Mouse (Mus musculus) hindlimb bud, embryonic 11.5 days (tissue): Measurements from ENCODE around the gene Arhgap23.

Experiments used
- DNase-seq: peaks from one replicate; pipeline ENCODE4 v3.0.0-alpha.2; 2012; ENCODE audit warnings: low read depth, low spot score; ENCODE audit errors: extremely low spot score

The Arhgap23 gene

GRCm38 (mm10) chr11:97546804-97547411 lies 131.6 kb downstream of the Arhgap23 start:
- DNase-seq, result no peak

- DNase-seq, result no peak
These were observed 132.8 kb downstream of the Arhgap23 start for GRCm38 (mm10) chr11:97547957-97548706.

GRCm38 (mm10) chr11:97548757-97549156 lies 133.4 kb downstream of the Arhgap23 start:
- DNase-seq, result no peak
